Mouse (Mus musculus) heart, embryonic 15.5 days (tissue): ENCODE data around the gene Wap. TPM values are rescaled to one million over a fixed set of nuclear protein-coding genes. Genes with fewer than 3 reads are reported as not detected.
A peak's percentile ranks its signal among the peaks of the same experiment; 100 is the strongest.

ENCODE experiments used
- ATAC-seq: fragments of 200-750 bp; cut with Nextera tagmentation; replicated peaks from 2 replicates; pipeline ENCODE4 v1.8.0; 2017; ENCODE audit warnings: low read depth, moderate TSS enrichment; ENCODE audit not compliant: insufficient number of reproducible peaks, insufficient read depth, low FRiP score
- H3K27ac ChIP-seq: fragments of 300-500 bp; sonication (generic); 2 replicates; pipeline ENCODE4 v1.5.1; 2015; ENCODE audit warnings: mild to moderate bottlenecking, inconsistent platforms
- H3K27me3 ChIP-seq: fragments of 300-500 bp; sonication (generic); 2 replicates; pipeline ENCODE4 v1.6.1; 2015; ENCODE audit warnings: inconsistent platforms
- H3K36me3 ChIP-seq: fragments of 300-500 bp; sonication (generic); 2 replicates; pipeline ENCODE4 v1.6.1; 2015; ENCODE audit warnings: mild to moderate bottlenecking, inconsistent platforms
- H3K4me1 ChIP-seq: fragments of 300-500 bp; sonication (generic); replicated peaks from 2 replicates; pipeline ENCODE4 v1.6.1; 2015; ENCODE audit warnings: inconsistent platforms
- H3K4me2 ChIP-seq: fragments of 300-500 bp; sonication (generic); 2 replicates; pipeline ENCODE4 v1.6.1; 2015; ENCODE audit warnings: inconsistent platforms, mild to moderate bottlenecking, moderate library complexity
- H3K4me3 ChIP-seq: fragments of 300-500 bp; sonication (generic); 2 replicates; pipeline ENCODE4 v1.5.1; 2015; ENCODE audit warnings: mild to moderate bottlenecking, inconsistent platforms
- H3K9ac ChIP-seq: fragments of 300-500 bp; sonication (generic); 2 replicates; pipeline ENCODE4 v1.6.1; 2015; ENCODE audit warnings: mild to moderate bottlenecking, inconsistent platforms
- H3K9me3 ChIP-seq: fragments of 300-500 bp; sonication (generic); replicated peaks from 2 replicates; pipeline ENCODE4 v1.6.1; 2016; ENCODE audit warnings: inconsistent platforms
- WGBS: fragments of 180-500 bp; shearing (Covaris S2); methylation state at CpG from one replicate; pipeline ENCODE4 v1.1.7; 2015; ENCODE audit warnings: mixed read lengths; 5-methylcytosine and 5-hydroxymethylcytosine counted together
- polyA plus RNA-seq: library from polyadenylated mRNA; unstranded; fragments of >200 nt; fragmentation: Nextera tagmentation; extraction: Ambion mirVana; gene quantifications from 2 replicates; pipeline ENCODE4 v1.2.1, GENCODE M21; 2015

The Wap gene
- polyA plus RNA-seq, 1 experiment from 2014 or later: not detected

GRCm38 (mm10) chr11:6626388-6626772, 12.1 kb downstream of the Wap start:
- Histone ChIP-seq H3K27me3 (no peaks in the 10 kb centered on the region), H3K4me2 (peak overlapping the region; percentile 81), H3K4me3 (peak overlapping the region; percentile 89), H3K4me1 (peaks cover 32% of the 10 kb centered on the region), H3K9ac (peak overlapping the region; percentile 74), H3K36me3 (peaks cover 23% of the 10 kb centered on the region), H3K9me3 (0 out of 2 replicates have a peak, but pooled peaks cover under 1% of the 10 kb centered on the region), H3K27ac (peak overlapping the region; percentile 92)
- ATAC-seq: no peak
- 11% methylated on average over 16 of the region's 16 CpGs for WGBS

DNA sequence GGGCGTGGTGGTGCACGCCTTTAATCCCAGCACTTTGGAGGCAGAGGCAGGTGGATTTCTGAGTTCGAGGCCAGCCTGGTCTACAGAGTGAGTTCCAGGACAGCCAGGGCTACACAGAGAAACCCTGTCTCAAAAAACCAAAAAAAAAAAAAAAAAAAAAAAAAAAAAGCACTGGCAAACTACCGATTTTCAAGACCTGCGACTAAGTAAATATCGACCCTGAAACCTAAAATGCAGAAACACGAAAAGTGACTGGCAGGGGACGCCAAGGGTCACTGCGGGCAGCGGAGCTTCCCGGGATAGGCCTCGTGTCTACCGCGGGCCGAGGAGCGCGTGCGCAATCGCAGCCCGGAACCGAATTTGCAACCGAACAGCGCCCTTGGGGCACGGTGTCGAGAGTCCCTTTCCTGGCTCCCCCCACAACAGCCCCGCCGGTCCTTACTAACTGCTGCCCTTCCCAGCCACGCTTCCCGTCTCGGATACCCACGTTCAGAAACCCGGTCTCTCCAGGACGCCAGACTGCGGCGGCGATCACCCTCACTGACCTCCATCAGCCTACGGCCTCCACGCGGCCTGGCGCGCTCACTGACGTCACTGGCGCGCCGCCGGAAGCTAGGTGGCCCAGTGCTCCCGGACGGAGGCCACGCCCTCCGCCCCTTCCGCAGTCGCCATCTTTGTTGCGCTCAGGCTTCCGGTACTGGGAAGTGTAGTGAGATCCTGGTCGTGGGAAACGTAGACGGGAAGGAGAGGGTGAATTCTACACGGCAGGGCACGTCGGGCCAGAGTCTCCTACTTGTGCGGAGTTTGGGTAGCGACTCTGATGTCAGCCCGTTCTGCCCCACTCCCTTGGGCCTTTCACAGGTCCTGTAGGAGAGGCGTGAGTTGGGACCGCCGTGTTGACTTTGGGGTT, 12.7 kb downstream of the Wap start, which contains the start of gene Tbrg4:
Tbrg4 (minus strand) TSS at position 590 of the 910 bp plus-strand sequence.
- H3K4me3 ChIP-seq: peak within 1 kb of the TSS; percentile 89

DNA sequence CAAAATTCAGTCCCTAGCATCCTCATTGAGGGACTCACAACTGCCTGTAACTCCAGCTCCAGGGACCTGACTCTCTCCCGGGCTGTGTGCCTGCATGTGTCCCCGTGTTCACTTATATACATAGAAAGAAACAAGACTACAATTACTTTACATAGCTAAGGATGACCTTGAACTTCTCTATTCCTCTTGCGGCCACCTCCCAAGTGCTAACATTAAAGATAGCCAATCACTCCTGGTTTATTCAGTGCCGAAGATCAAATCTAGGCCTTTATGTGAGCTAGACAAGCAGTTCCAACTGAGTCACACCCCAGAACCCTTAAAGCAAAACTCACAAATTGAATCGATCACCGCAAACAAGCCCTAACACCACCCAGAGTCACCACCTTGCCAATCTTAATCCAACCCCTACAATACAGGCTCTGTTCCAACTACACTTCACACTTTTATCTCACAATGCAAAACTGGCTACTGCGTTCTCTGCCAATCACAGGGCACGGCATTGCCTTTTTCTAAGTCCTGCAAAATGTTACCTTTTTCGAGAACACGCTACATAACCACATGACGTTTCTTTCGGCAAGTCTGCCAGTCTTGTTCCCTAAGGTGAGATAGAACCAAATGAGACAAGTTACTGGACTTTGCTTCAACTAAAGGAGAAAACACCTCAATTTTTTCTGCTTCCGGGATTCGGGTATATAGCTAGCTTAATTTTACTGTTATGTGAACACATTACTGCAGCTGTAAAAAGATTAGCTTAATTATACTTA, 13.6 kb downstream of the Wap start:
- no peak for ATAC-seq
- 49% methylated on average over 14 of the region's 14 CpGs for WGBS
- H3K9me3 ChIP-seq: no peaks in the 10 kb centered on the region
- H3K36me3 ChIP-seq: peaks cover 39% of the 10 kb centered on the region
- H3K4me2 ChIP-seq: peak overlapping the region; percentile 81
- no peaks in the 10 kb centered on the region for H3K27me3 ChIP-seq
- peak overlapping the region; percentile 12; the same call in 1 of the 2 replicates for H3K27ac ChIP-seq
- peak overlapping the region; percentile 89 for H3K4me3 ChIP-seq
- peaks cover 32% of the 10 kb centered on the region for H3K4me1 ChIP-seq
- peak overlapping the region; percentile 74 for H3K9ac ChIP-seq

More for the DNA sequence above, 12.7 kb downstream of the Wap start, which contains the start of gene Tbrg4:
- Histone ChIP-seq H3K27me3 (no peaks in the 10 kb centered on the region), H3K4me2 (peak within 1 kb of the TSS; percentile 81), H3K27ac (peak within 1 kb of the TSS; percentile 92), H3K9me3 (no peaks in the 10 kb centered on the region), H3K36me3 (peaks cover 30% of the 10 kb centered on the region), H3K4me1 (peaks cover 32% of the 10 kb centered on the region), H3K9ac (peak within 1 kb of the TSS; percentile 74)
- ATAC-seq: peak; percentile 92
- WGBS: under 1% methylated on average over 66 of the region's 66 CpGs

GRCm38 (mm10) chr11:6623704-6624103, 14.7 kb downstream of the Wap start:
- Histone ChIP-seq H3K4me3 (peak overlapping the region; percentile 89), H3K27me3 (no peaks in the 10 kb centered on the region), H3K4me2 (peak overlapping the region; percentile 81), H3K4me1 (peaks cover 32% of the 10 kb centered on the region), H3K27ac (no peak overlapping the region), H3K36me3 (peaks cover 50% of the 10 kb centered on the region), H3K9ac (no peak overlapping the region), H3K9me3 (no peaks in the 10 kb centered on the region)
- no peak for ATAC-seq
- 81% methylated on average over 10 of the region's 10 CpGs for WGBS

- H3K27me3 ChIP-seq: no peaks in the 10 kb centered on the region
- no peak overlapping the region for H3K27ac ChIP-seq
- H3K4me2 ChIP-seq: no peak overlapping the region
- H3K4me3 ChIP-seq: no peak overlapping the region
- no peak overlapping the region for H3K9ac ChIP-seq
- H3K36me3 ChIP-seq: peaks cover 85% of the 10 kb centered on the region
- WGBS: 81% methylated on average over 12 of the region's 12 CpGs
- no peak for ATAC-seq
- no peaks in the 10 kb centered on the region for H3K9me3 ChIP-seq
- no peaks in the 10 kb centered on the region for H3K4me1 ChIP-seq
These were observed 22.9 kb downstream of the Wap start for GRCm38 (mm10) chr11:6615250-6616205.

- Histone ChIP-seq H3K4me1 (peaks cover 30% of the 10 kb centered on the region), H3K36me3 (peaks cover 5% of the 10 kb centered on the region; the same call in 1 of the 2 replicates), H3K9me3 (no peaks in the 10 kb centered on the region), H3K4me3 (peak within 1 kb of the TSS; percentile 47), H3K9ac (peak within 1 kb of the TSS; percentile 37), H3K27me3 (peaks cover 53% of the 10 kb centered on the region), H3K4me2 (peak within 1 kb of the TSS; percentile 75), H3K27ac (no peak within 1 kb of the TSS)
- 5% methylated on average over 41 of the region's 41 CpGs for WGBS
- peak; percentile 50 for ATAC-seq
These were observed 32.7 kb downstream of the Wap start, which contains the start of gene Nacad for GRCm38 (mm10) chr11:6605491-6606399. Gene Nacad, minus strand, starts transcription at chr11:6606053.

DNA sequence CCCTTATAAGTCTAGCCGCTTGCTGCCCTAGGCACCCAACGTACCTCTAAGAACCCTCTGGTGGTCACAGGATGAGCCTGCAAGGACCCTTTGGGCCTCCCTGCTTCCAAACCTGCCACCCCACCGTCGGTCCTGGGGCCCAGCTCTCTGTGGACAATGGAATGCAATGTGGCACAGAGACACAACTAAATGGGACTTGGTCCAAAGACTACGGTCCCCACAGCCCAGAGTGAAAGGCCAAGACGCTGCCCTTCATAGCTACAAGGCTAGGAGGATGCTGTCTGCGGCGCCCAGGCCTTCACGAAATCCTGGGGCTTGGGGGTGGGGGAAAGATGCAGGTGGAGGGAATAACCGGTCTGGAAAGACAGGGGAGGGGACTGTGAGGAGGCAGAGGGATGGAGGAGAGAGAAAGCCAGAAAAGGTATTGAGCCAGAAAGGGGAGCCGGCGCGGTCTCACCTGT, 33.4 kb downstream of the Wap start:
- peaks cover 30% of the 10 kb centered on the region for H3K4me1 ChIP-seq
- ATAC-seq: no peak
- no peaks in the 10 kb centered on the region for H3K9me3 ChIP-seq
- peaks cover 59% of the 10 kb centered on the region for H3K27me3 ChIP-seq
- 14% methylated on average over 13 of the region's 13 CpGs for WGBS
- no peaks in the 10 kb centered on the region for H3K36me3 ChIP-seq
- H3K4me3 ChIP-seq: peak overlapping the region; percentile 47
- peak overlapping the region; percentile 75 for H3K4me2 ChIP-seq
- H3K9ac ChIP-seq: peak overlapping the region; percentile 37
- no peak overlapping the region for H3K27ac ChIP-seq

DNA sequence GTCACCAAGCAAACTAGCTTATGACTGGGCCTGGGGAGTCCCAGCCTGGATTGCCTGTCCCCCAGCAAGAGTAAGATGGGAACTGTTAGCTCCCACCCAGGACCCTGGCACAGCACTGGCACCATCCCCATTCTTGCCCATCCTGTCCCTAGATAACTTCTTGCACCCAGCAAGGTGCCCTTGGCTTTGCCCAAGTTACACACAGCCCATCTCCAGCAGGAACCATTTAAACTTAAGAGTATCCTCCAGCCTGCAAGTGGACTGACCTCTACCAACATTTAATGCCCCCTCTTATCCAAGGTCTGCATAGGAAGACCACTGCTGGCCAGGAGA, 33.9 kb downstream of the Wap start:
- peak overlapping the region; percentile 47 for H3K4me3 ChIP-seq
- H3K9ac ChIP-seq: peak overlapping the region; percentile 36; the same call in 1 of the 2 replicates
- H3K27me3 ChIP-seq: peaks cover 63% of the 10 kb centered on the region
- no peaks in the 10 kb centered on the region for H3K36me3 ChIP-seq
- H3K9me3 ChIP-seq: no peaks in the 10 kb centered on the region
- peak overlapping the region; percentile 75 for H3K4me2 ChIP-seq
- ATAC-seq: no peak
- H3K4me1 ChIP-seq: peaks cover 35% of the 10 kb centered on the region
- no peak overlapping the region for H3K27ac ChIP-seq

GRCm38 (mm10) chr11:6603887-6604603, 34.4 kb downstream of the Wap start:
- Histone ChIP-seq H3K9me3 (no peaks in the 10 kb centered on the region), H3K9ac (peak overlapping the region; percentile 36), H3K36me3 (no peaks in the 10 kb centered on the region), H3K27ac (peak overlapping the region; percentile 43), H3K4me1 (peaks cover 40% of the 10 kb centered on the region), H3K27me3 (peaks cover 63% of the 10 kb centered on the region), H3K4me3 (peak overlapping the region; percentile 47), H3K4me2 (peak overlapping the region; percentile 75)
- peak; percentile 76 for ATAC-seq
- WGBS: 13% methylated on average over 12 of the region's 12 CpGs
